Mouse (Mus musculus) adrenal gland, postnatal 36 days (tissue): ENCODE measurements around the gene Prdm16. TPM values are rescaled to one million over a fixed set of nuclear protein-coding genes. Genes with fewer than 3 reads are reported as not detected.

Experiments
- DNase-seq, 2 experiments: peaks; one replicate each; pipeline ENCODE4 v3.0.0; 2021; ENCODE audit warnings: mixed read lengths in 1 of 2
- total RNA-seq, 2 experiments: library from RNA; stranded (reverse); gene quantifications; 2 replicates each; pipeline ENCODE4 v1.2.3; 2021

Gene Prdm16
- total RNA-seq, 2 experiments from 2014 or later = 4.2 to 6.4 TPM

DNA sequence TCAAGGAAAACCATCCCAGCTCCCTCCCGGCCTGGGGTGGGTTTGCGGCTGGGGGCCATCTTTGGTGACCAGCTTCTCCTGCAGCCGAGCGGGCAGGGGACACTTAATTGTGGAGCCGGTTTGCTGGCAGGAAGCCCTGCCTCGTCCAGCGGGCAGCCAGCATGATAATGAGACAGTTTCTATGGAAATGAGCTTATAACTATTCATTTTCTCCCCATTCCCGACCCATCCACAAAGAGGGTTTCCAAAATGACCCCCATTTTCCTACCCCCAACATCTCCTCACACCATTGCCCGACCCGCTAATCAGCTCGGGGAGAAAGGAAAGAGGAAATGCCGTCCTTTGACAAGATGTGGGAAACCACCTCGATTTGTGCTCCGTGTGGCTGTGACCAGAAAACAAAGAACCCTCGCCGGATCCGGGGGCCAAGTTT is 86.7 kb downstream of the Prdm16 start:
- no peak for DNase-seq

DNA sequence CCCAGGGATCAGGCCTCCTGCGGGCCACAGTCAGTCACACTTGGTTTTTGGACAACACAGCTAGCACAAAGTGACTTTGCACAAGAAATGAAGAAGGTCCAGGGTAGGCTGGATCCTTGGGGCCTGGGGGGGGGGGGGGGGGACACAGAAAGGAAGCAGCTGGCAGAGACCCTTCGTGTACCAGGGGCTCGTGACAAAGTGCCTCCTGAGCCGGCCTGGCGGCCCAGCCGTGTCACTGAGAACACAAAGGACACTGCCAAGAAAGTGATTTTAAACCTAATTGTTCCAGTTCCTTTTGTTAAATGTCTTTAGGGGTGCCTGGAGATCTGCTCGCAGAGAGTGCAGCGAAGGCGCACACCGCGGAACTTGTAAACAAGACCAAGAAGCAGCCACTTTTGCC is 87.2 kb downstream of the Prdm16 start:
- no peak for DNase-seq

DNA sequence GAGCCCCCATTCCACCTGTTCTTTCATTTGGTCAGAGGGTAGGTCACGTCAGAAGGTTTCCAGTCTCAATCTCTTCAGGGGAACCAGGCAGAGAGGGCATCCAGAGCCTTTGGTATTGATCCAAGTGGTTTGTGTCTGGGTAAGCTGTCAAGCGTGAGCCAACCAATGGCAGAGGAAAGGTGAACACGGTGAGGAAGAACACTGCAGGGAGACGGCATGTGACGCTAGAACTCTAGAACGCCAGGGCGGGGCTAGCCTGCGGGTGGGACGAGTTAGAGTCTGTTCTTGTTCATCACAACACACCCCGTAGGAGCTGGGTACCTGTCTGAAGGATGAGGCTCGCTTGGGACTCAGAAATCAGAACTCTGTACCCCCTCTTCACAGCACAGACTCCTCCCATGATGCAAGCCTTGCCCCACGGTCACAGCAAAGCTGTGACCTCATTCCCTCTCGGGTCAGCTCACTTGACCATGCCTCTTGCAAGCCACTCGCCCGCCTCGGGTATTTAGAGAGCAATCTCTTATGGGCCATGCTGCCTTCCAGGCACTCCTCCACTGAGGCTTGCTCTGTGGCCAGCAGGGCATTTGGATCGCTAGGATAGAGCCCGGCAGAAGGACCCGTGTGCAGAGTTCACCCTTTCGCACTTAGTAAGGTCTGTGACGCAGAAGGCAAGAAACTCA is 89.4 kb downstream of the Prdm16 start:
- DNase-seq = no peak

DNA sequence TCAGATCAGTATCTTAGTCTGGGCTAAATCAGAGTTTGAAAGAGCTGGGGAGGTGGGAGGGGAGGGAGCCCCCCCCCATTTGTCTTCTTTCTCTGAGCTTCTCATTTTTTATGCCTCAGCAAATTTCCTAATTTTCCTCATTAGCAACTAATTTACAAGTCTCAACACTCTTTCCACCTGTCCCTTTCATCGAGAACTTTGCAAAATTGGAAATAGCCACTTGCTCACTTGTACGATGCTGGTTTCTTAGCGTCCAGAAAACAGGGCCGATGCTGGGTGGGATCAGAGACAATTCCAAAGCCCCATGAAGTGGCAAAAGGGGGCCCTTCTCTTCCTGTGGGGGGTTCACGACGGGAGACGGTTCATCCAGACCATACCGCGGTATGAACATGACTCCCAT is 91.4 kb downstream of the Prdm16 start:
- no peak for DNase-seq

DNA sequence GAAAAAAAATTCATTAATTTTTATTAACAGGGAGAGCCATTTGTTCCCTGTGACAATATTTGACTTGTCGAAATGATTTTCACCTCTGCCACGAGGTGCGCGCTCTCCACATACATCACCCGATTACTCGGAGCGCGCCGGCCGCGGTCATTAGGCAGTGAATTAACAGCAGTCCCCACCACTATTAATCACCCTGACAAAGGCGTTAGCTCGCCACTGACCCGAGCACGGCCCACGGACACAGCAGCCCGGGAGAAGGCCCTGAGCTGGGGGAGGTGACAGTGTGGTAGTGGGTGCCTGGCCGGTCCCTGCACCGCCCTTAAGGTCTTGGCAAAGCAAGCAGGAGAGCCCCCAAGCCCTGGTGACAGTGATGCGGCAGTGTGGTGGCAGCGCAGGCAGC is 92.8 kb downstream of the Prdm16 start:
- DNase-seq = no peak

DNA sequence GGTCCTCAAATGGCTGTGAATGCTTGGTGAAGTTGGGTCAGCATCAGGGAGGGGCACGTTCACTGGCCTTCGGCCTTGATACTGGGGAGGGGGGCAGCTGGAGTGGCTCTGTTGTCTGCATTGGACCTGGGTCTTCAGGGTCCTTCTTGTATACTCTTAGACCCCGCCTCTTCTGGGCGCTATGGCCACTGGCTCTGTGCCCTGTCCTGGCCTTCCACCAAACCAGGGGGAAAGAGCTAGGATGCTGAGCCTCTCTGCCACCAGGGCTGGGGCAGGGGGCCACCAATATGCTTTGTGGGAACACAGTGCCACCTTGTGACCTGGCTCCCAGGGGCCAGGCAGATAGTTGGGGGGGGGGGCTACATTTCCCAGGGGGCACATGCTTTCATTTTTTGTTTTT is 93.5 kb downstream of the Prdm16 start:
- no peak for DNase-seq

DNA sequence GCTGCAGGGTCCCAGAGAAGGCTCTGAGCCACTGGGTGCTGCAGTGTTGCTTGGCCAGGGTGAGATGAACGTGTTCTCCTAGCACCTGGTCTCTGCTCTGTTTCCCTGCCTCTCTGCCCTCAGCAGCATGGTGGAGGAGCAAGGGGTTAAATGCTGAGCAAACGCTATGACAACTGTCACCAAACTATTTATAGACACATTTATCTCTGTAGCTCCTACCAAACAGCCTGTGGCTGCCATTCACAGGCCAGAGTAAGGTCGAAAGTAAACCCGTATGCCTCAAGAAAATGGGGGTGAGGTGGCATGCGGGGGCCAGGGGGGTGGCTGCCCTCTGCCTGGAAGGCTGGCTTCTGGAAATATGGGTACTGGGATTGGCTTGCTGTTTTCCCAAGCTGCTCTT is 94.1 kb downstream of the Prdm16 start:
- DNase-seq = no peak

DNA sequence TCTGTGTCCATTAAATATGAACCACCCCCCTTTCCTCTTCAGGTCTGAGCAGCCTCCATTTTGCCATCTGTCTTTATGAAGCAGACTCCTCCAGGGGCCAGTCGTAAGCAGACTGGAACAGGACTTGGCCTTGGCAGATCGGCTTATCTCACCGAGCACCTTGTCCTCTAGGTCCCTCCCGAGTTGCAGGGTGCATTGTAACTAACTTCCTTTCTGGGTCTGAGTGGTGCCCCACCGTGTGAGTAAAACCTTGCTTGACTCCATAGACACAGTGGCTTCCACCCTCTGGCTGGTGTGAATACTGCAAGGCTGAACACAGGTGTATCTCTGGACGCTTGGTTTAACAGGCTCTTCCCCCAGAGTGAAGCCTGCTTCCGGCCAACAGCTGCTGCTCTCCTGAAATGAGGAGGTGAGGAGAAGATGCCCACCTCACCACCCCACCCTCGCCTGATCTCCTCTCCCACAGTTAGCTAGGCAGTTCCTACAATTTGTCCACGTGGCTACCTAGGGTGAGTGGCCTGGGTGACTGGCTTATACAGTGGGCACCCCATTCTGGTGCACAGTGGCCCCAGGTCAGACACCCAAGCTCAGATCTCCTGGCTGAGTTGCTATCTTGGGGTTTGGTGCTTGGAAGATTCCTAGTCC is 94.9 kb downstream of the Prdm16 start:
- DNase-seq = no peak

DNA sequence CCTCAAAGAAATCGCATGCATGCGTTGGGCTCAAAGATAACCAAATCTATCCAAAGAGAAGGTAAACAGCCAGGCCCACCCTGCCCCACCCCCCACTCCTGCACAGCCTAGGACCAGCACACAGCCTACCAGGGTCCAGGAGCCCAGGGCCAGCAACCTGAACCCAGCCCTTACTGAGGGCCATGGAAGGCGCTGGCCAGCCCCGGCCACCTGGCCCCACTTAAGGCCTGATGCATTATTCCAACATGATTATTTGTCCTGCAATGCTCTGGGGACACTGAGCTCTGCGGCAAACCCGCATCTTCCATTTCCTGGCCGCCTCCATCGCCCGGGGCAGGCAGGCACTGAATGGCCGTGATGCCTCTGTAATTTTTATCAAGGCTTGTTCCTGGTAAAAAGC is 96.0 kb downstream of the Prdm16 start:
- DNase-seq = no peak

DNA sequence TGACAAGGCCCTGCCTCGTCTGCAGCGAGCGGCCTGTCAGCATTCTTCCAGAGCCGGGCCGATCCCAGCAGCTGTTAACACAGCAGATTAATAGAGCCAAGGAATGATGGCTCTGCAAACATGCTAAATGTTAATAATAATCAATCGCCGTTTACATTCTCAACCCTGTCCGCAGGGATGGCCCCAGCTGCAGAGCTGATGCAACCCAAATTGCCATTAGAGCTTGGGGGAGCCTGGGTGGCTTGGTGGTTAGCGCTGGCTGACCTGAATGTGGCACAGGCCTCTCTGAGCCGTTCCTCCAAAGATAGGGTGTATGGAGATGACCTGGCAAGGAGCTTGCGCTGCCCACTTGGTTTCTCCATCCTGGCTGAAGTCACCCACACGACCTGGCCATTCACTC is 97.0 kb downstream of the Prdm16 start:
- DNase-seq = no peak

DNA sequence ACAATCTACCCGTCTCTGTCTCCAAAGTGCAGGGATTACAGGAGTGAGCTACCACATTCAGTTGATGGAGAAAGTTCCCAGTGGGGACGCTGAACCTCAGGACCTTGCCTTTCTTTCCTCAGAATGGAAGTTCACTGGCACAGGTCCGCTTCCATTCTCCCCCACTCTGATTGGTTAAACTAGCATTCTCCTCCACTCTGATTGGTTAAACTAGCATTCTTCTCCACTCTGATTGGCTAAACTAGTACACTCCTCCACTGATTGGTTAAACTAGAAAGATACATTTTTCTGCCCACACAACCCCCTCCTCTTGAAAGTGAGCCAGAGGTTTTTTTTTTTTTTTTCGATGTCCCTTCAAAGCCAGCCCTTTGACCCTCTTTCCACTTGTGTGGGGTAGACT is 97.9 kb downstream of the Prdm16 start:
- DNase-seq = no peak

DNA sequence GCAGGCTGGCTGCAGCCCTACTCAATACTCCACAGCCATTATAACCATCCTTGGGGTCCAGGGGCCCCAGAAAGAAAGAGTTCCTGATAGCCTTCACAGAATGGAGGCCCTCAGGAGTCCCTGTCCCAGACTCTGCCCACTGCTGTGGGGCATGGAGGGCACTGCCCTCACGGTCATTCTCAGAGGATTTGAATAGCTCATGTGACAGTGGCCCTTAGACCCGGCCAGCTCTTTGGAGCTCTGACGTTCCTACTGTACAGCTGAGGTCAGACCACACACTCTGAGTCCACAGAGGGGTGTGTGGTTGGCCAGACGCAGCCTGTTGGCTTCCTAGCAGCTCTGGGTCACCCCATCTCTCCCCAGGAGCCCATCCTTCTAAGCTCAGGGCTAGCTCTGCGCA is 100.6 kb downstream of the Prdm16 start:
- DNase-seq = no peak

DNA sequence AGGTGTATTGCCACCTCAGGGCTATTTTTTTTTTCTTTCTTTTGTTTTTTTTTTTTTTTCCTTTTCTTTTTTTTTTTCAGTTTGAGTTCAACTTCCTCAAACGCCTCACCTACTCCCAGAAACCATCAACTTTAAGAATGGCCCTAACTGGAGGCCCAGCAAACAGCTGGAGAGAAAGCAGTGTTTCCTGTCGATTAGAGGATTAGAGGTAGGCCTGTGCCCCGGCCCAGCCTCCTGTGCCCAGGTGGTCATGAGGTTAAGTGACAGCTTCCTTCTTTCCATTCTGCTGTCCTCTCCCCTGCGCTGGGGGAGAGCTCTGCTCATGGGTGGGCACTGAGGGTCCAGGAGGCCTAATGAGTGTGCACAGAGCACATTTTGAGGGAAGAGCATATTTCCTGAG is 105.3 kb downstream of the Prdm16 start:
- no peak for DNase-seq

DNA sequence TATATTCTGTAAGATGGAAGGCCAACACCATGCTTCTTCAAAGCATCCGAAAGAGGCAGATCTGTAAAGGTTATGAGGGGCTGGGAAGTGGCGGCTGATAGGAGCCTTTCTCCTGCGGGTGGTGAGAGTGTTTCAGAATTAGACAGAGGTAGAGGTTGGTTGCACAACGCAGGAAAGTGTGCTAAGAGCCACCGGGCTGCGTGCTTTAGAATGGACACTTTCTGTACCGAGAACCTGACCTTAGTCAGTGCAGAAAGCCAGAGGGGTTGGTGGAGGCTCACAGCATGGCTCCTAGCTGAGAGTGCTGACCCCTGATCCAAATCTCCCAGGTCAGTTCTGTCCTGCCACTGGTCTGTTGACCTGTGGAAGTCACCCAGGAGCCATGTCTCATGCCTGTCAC is 106.3 kb downstream of the Prdm16 start:
- DNase-seq = peak in 1 of 2 experiments; percentile 23

DNA sequence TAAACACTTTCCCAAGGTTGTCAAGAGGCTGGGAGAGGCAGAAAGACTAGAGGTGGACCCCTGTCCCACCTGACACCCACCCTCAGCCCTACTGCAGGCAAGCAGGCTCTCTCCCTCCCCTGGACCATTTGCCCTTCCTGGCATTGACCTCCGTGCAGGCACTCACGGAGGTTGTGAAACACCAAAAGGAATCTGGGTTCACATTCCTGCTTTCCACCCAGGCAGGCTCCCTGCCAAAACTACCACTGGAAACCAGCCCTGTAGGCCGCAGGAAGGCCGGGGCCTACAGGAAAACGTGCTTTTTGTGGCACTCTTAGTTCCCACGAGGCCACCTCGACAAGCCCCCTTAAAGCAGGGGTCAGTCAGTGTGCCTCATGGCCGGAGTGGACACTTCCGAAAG is 109.2 kb downstream of the Prdm16 start:
- peak; percentile 47 to 72 for DNase-seq

DNA sequence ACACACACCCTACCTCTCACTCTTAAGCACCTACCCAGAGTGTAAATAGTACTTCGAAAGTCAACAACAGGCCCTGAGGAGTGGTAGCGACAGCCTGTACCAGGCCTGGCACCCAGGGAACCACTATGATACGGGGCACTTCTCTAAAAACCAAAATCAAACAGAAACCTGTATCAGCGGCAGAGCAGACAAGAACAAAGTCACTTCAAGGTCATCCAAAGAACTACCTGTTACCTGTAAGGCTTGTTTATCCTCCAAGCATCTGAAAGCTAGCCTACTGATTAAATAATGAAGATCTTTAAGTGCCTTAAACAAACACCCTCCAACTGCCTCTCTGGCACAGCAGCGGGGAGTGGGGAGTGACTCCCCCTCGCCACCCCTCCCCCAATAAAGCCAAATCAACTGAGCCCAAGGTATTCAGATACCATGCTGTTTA is 110.3 kb downstream of the Prdm16 start:
- DNase-seq = no peak

DNA sequence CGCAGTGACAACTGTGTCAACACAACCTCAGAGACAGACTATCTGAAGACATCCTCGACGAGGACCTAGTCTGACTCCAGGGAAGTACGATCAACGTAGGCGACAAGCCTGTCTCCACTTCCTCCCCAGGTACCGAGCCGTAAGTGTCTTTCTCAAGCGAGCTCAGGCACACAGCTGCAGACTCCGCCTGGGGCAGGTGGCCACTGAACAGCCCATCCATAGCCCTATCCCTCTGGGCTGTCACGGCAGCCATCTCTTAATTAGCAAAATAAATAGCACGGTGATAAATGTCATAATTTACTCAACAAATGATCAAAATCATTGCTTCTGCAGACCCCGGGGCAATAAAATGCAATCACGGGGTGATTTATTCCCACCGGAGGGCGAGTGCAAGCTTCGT is 112.8 kb downstream of the Prdm16 start:
- DNase-seq = no peak

DNA sequence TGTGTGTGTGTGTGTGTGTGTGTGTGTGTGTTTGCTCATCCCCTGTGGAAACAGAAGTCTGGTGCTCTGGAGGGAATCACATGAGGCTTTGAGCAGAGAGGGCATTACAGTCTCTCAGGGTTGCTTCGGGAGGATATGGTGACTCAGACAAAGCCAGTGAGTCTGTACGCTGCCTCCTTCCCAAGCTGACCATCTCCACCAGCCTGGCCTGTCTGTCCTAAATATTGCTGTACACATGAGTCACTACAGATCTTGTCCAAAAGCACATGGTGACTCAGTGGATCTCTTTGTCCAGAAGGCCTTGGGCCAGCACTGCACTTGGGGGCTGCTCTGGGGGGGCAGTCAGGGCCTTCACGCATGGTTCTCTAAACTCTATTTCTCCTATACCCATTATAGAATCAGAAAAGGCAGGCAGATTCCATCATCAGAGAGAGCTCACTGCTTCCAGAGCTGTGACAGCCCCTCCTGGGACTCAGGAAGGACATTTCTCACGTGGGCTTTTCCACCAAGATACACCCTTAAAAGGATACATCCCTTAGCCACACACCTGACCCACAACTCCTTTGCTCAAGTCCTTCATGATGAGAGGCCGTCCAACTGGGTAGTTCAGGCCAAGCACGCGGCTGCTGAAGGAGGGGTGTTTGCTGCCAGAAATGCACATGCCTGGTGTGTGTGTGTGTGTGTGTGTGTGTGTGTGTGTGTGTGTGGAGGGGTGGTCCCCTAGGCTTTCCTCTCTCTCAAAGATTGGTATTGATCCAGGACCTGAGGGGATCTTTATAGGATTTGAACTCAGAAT is 114.6 kb downstream of the Prdm16 start:
- DNase-seq = peak in 1 of 2 experiments; percentile 34

DNA sequence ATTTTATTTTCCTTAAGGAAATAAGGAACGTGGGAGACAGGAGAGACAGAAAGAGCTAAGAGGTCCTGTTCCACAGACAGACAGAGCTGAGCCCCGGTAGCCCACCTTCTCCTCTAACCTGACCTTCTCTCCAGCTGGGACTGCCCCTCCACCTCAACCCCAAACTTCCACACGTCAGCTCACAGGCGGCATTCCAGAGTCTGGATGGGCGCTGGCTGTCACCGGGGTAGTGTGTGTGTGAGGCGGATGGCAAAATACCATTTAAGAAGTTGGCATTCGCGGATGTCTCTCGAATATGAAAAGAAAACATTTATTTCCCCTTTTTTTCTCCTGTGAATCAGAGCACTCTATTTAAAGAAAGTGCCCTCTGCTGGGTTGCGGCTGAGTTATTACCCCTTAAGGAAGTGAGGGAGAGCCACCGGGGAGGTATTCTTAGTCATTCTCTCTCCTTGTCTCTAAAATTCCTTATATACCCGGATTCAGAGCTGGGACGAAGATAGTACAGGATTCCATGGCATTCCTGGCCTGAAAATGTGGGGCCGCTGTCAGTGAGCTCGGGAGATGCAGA is 117.1 kb downstream of the Prdm16 start:
- DNase-seq = no peak

DNA sequence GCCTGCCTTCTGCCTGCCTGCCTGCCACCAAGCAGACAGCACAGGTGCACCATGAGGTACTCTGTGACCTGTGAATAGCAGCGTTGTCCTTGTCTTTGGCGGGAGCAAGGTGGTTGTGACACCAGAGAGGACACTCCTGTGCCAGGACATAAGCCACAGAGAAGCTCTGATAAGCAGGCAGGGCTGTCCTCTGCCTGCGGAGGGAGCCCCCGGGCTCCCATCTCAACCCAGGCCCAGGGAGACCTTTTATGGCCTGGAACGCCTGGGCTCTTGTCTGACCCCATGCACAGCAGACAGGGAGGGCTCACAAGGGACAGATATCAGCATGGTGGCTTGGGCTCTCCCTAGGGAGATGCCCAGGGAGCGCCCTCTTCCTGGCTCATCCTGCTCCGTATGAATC is 118.7 kb downstream of the Prdm16 start:
- DNase-seq = no peak

DNA sequence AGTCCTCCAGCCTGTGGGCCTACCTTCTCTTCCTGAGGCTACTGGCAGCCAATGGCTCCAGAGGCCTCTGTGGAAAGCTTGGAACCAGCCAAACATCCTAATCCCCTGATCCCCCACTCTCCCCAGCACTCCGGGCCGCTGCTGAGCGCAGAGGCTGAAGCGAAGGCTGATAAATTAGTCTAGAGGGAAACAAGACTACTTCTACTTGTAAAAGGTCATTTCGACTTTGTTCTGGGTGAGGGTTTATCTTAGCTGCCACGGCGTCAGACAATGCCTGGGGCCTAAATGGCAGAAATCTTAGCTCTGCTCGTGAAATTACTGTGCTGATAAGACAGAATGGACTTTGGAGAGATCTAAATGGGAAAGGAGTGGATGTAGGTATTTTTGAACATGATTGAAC is 120.2 kb downstream of the Prdm16 start:
- DNase-seq = no peak

DNA sequence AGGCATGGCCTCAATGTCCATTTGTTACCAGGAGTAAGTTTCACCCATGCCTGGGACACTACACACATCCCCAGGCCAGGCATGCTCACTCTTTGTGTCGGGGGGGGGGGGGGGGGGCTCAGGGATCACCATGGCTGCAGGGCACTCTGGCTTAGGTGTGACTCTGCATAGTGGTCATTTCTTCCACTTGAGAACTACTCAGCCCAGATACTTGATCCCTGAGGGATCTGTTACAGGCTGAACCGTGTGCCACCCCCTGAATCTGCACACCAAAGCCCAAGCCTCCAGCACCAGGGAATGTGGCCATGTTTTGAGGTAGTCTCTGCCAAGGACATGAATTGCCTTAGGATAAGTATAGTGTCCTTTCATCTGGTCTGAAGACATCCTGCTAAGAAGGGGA is 123.0 kb downstream of the Prdm16 start:
- no peak for DNase-seq

DNA sequence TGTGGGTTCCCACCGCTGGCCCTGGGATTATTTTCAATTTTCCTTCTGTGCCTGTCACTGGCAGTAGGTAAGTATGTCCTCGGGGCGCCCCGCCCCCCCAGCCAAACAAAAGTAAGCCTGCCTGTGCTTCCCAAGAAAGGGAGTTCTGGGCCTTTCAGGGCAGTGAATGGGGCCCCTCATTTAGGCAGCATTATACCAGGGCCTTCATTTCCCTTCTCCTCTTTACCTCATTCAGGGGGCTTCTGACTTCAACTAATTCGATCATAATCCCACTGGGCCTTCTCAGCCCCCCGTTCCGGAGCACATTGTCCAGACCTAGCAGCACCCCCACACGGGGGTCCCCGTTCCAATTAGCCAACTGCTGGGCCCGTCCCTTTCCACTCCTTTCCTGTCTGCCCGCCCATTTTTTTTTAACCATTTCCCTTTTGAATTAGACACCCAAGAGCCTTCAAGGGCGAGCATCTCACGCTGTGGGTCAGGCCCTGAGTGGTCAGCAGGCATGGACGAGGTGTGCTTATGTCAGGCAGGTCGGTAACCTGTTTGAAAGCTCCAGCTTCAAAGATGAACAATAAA is 124.1 kb downstream of the Prdm16 start:
- DNase-seq = no peak
